Mouse (Mus musculus) midbrain, embryonic 10.5 days (tissue): ENCODE data around the gene Arih2. TPM values are rescaled to one million over a fixed set of nuclear protein-coding genes. Genes with fewer than 3 reads are reported as not detected.

ENCODE experiments used
- DNase-seq: peaks from one replicate; pipeline ENCODE4 v3.0.0-alpha.2; 2017; ENCODE audit warnings: low spot score
- H3K27ac ChIP-seq: fragments of 300-500 bp; sonication (generic); replicated peaks from 2 replicates; pipeline ENCODE4 v1.5.1; 2016; ENCODE audit warnings: mild to moderate bottlenecking
- H3K27me3 ChIP-seq: fragments of 300-500 bp; sonication (generic); 2 replicates; pipeline ENCODE4 v1.6.1; 2016; ENCODE audit warnings: low read depth, mild to moderate bottlenecking; ENCODE audit not compliant: poor library complexity, severe bottlenecking
- H3K36me3 ChIP-seq: fragments of 300-500 bp; sonication (generic); 2 replicates; pipeline ENCODE4 v1.6.1; 2016; ENCODE audit warnings: mild to moderate bottlenecking, moderate library complexity
- H3K4me1 ChIP-seq: fragments of 300-500 bp; sonication (generic); 2 replicates; pipeline ENCODE4 v1.6.1; 2016
- H3K4me3 ChIP-seq: fragments of 300-500 bp; sonication (generic); 2 replicates; pipeline ENCODE4 v1.5.1; 2016; ENCODE audit warnings: mild to moderate bottlenecking, moderate library complexity
- H3K9me3 ChIP-seq: fragments of 300-500 bp; sonication (generic); replicated peaks from 2 replicates; pipeline ENCODE4 v1.6.1; 2016; ENCODE audit warnings: mild to moderate bottlenecking
- WGBS: fragments of 180-500 bp; shearing (Covaris S2); methylation state at CpG from one replicate; pipeline ENCODE4 v1.1.7; 2016; 5-methylcytosine and 5-hydroxymethylcytosine counted together
- polyA plus RNA-seq: library from polyadenylated mRNA; unstranded; fragments of >200 nt; fragmentation: Nextera tagmentation; extraction: Ambion mirVana; gene quantifications from 2 replicates; pipeline ENCODE4 v1.2.1, GENCODE M21; 2016

Arih2 gene
- polyA plus RNA-seq, 1 experiment from 2014 or later, result 66.8 TPM

DNA sequence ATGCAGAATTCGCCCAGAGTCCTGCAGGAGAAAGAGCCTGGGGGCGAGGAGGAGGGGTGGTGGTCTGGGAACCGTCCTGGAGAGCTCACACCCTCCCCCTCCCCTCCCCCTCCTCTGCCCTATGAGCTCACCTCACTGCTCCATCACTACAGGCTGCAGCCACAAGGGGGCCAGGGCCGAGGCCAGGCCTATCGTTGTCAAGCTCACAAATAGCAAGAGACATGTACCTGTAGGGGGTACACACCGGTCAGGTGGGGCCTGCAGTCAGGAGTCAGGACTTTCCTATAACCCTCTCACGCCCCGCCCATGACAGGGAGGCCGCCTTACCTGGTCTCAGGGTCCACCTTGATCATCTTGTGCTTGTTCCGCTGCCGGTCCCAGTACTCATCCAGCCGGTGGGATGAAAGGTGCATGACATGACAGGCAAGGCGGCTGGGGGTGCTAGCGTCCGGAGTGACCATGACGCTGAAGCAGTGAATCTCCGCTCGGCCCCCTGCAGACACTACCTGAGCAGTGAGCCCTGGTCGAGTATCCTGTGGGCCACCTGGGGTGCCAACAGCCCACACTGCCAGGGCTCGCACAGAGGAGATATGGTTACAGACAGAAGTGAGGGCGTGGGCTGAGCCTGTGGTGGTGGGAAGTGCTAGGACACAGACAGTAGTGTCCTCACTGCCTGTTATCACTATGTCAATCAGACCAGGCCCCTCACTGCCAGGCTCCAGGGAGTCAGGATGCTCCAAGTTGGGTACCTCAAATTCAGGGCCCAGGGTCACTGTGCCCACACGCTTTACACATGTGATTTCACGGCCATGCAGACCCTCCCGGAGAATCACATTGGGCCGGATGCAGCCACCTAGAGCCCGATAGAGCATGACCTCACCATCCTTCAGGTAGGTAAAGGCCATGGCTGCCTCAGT, 75.2 kb downstream of the Arih2 start:
- Histone ChIP-seq H3K4me1 (peaks cover 86% of the 10 kb centered on the region), H3K27ac (peak overlapping the region; percentile 52; the same call in 1 of the 2 replicates), H3K36me3 (peaks cover 66% of the 10 kb centered on the region), H3K9me3 (no peaks in the 10 kb centered on the region), H3K4me3 (peak overlapping the region; percentile 67), H3K27me3 (no peaks in the 10 kb centered on the region)
- DNase-seq, result peak; percentile 79
- 52% methylated on average over 26 of the region's 26 CpGs for WGBS

- Histone ChIP-seq H3K4me1 (peaks cover 91% of the 10 kb centered on the region), H3K9me3 (no peaks in the 10 kb centered on the region), H3K27me3 (no peaks in the 10 kb centered on the region), H3K36me3 (peaks cover 66% of the 10 kb centered on the region), H3K4me3 (no peak overlapping the region), H3K27ac (no peak overlapping the region)
- WGBS, result 85% methylated on average over 10 of the region's 10 CpGs
- DNase-seq, result no peak
Observed at GRCm38 (mm10) chr9:108572321-108572720, 76.9 kb downstream of the Arih2 start.

- Histone ChIP-seq H3K4me3 (peak overlapping the region; percentile 2; the same call in 1 of the 2 replicates), H3K27me3 (no peaks in the 10 kb centered on the region), H3K27ac (no peak overlapping the region), H3K36me3 (peaks cover 59% of the 10 kb centered on the region), H3K4me1 (peaks cover 89% of the 10 kb centered on the region), H3K9me3 (no peaks in the 10 kb centered on the region)
- DNase-seq, result no peak
- 96% methylated on average over 16 of the region's 16 CpGs for WGBS
Observed at GRCm38 (mm10) chr9:108571401-108571973, 77.7 kb downstream of the Arih2 start.

DNA sequence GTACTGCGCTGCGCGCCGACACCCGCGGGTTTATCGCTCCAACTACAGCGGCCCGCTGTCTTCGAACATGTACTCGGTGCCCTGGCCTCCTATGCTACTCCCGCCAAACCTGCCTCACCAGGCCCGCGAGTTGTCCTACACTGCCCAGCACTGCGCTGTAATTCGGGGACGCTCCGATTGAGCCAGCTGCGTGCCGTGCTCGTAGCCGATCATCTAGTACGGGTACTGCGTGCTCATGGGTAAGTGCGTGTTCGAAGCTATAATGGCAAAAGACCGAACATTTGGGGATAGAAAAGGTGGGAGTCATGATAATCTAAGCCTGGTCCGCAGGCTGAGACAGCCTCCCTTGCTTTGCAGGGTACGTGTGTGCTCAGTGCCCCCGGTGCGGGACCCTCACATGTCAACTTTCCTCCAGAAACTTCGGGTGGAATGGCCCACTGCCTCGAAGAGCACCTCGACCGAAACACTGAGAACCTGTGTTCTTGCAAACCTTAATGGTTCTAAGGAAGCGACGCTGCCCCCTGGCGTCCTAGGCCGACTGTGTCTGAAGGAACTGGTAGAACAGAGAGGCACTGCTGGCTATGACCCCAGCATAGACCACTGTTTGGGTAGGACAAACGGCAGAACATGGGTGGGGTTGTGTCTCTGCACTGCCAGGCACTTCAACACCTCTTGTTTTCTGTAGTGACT, 78.8 kb downstream of the Arih2 start:
- WGBS, result 3% methylated on average over 40 of the region's 40 CpGs
- Histone ChIP-seq H3K27me3 (no peaks in the 10 kb centered on the region), H3K27ac (peak overlapping the region; percentile 83), H3K9me3 (no peaks in the 10 kb centered on the region), H3K4me1 (peaks cover 87% of the 10 kb centered on the region), H3K36me3 (peaks cover 56% of the 10 kb centered on the region), H3K4me3 (peak overlapping the region; percentile 78)
- peak; percentile 79 for DNase-seq

DNA sequence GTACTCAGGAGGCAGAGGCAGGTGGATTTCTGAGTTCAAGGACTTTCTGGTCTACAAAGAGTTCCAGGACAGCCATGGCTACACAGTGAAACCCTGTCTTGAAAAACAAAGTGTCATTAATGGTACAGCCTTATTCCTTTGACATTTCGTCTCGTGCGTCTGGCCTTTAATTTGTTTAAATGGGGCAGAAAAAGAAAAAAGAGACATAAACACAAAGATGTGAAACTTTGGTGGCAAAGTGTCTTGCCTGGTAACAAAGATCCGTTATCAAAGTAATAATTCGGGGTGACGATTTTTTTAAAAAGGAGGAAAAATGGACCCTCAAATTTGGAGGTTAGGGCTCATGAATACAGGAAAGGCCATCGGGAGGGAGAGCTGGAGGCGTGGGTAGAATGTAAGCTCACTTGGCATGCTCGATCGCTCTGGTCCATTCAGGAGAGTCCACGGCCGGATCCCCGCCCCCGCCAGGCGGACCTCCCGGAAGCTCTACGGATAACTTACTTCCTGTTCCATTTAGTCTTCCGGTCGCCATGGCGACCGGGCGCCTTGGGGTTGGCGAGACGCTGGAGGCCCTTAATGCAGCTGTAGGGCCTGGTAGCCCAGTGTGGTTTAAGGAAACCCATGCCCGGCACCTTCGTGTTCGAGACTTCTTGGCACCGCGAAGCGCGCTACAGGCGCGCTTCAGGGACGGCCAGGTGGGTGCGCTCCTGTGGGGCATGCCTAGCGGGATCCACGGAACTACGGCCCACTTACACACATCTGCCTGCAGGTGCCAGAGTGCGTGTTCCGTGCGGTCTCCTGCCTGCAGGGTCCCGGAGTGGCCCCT, 79.6 kb downstream of the Arih2 start, which contains the start of gene Dalrd3:
Gene Dalrd3, plus strand, starts transcription at position 506 of the 826 bp plus-strand sequence.
- DNase-seq, result peak; percentile 93
- Histone ChIP-seq H3K36me3 (peaks cover 56% of the 10 kb centered on the region), H3K4me1 (peaks cover 80% of the 10 kb centered on the region), H3K27me3 (no peaks in the 10 kb centered on the region), H3K27ac (peak within 1 kb of the TSS; percentile 83), H3K9me3 (no peaks in the 10 kb centered on the region), H3K4me3 (peak within 1 kb of the TSS; percentile 80)
- 8% methylated on average over 42 of the region's 42 CpGs for WGBS

DNA sequence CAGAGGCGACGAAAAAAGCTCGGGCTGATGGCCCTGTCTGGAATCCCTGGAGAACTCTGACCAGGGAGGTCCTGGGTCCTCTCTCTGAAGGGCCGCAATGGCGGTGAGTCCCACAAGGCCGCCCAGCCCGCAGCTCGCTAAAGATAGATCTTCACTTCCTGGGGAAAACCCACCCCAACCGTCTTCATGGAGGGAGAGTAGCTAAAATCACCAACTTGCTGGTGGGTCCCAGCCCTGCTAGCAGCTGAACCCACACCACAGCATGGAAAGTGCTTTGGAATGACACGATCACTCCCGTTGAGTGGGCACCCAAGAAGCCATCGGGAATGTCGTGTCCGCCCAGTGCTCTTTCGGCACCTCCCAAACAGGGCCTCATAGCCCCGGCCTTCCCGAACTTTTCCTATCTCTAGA, 80.7 kb downstream of the Arih2 start:
- Histone ChIP-seq H3K4me3 (peak overlapping the region; percentile 80), H3K4me1 (peaks cover 69% of the 10 kb centered on the region), H3K9me3 (no peaks in the 10 kb centered on the region), H3K36me3 (peaks cover 56% of the 10 kb centered on the region), H3K27me3 (no peaks in the 10 kb centered on the region), H3K27ac (peak overlapping the region; percentile 94; the same call in 1 of the 2 replicates)
- WGBS, result 80% methylated on average over 17 of the region's 17 CpGs
- DNase-seq, result peak; percentile 12

GRCm38 (mm10) chr9:108567931-108568419, 81.2 kb downstream of the Arih2 start:
- Histone ChIP-seq H3K36me3 (peaks cover 56% of the 10 kb centered on the region), H3K4me3 (peak overlapping the region; percentile 80), H3K9me3 (no peaks in the 10 kb centered on the region), H3K27ac (peak overlapping the region; percentile 94), H3K27me3 (no peaks in the 10 kb centered on the region), H3K4me1 (peaks cover 64% of the 10 kb centered on the region)
- WGBS, result 8% methylated on average over 18 of the region's 18 CpGs
- peak; percentile 43 for DNase-seq

GRCm38 (mm10) chr9:108566815-108567776, 82.1 kb downstream of the Arih2 start, which contains the start of gene Ndufaf3:
Gene Ndufaf3, minus strand, starts transcription at chr9:108567434.
- under 1% methylated on average over 73 of the region's 73 CpGs for WGBS
- Histone ChIP-seq H3K27ac (peak within 1 kb of the TSS; percentile 94), H3K27me3 (no peaks in the 10 kb centered on the region), H3K4me1 (peaks cover 63% of the 10 kb centered on the region), H3K9me3 (no peaks in the 10 kb centered on the region), H3K36me3 (peaks cover 56% of the 10 kb centered on the region), H3K4me3 (peak within 1 kb of the TSS; percentile 80)
- DNase-seq, result peak; percentile 92

- peak overlapping the region; percentile 94 for H3K27ac ChIP-seq
- no peaks in the 10 kb centered on the region for H3K9me3 ChIP-seq
- peak; percentile 21 for DNase-seq
- peaks cover 56% of the 10 kb centered on the region for H3K36me3 ChIP-seq
- 14% methylated on average over 35 of the region's 35 CpGs for WGBS
- H3K4me3 ChIP-seq, result peak overlapping the region; percentile 80
- no peaks in the 10 kb centered on the region for H3K27me3 ChIP-seq
- peaks cover 66% of the 10 kb centered on the region for H3K4me1 ChIP-seq
Observed at GRCm38 (mm10) chr9:108565881-108566814, 83.0 kb downstream of the Arih2 start.

DNA sequence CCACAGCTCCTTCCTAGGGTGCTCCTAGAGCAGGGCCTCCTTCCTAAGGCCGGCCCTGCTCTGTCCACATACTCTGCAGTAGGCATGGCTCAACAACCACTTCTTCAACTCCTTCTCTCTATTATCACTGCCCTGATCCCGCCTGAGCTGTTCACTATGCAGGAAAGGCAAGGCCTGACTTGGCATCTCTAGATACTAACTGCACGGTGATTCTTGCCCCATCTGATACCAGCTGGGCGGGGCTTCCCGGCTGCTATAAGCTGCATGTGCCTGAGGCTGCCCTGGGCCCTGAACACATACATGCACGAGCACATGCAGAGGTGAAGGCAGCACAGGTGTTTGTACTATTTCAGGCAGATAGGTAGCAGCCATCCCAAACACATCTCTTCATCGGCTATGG, 85.1 kb downstream of the Arih2 start:
- WGBS, result 92% methylated on average over 7 of the region's 7 CpGs
- no peak for DNase-seq
- H3K27me3 ChIP-seq, result no peaks in the 10 kb centered on the region
- H3K36me3 ChIP-seq, result peaks cover 56% of the 10 kb centered on the region
- H3K4me1 ChIP-seq, result peaks cover 55% of the 10 kb centered on the region
- no peak overlapping the region for H3K27ac ChIP-seq
- H3K9me3 ChIP-seq, result no peaks in the 10 kb centered on the region
- no peak overlapping the region for H3K4me3 ChIP-seq
